Mouse (Mus musculus): Measurements from ENCODE around the gene Nek2. TPM values are rescaled to one million over a fixed set of nuclear protein-coding genes. Genes with fewer than 3 reads are reported as not detected.

The Nek2 gene
- polyA plus RNA-seq, 1 experiment from 2014 or later = 41.4 TPM

DNA sequence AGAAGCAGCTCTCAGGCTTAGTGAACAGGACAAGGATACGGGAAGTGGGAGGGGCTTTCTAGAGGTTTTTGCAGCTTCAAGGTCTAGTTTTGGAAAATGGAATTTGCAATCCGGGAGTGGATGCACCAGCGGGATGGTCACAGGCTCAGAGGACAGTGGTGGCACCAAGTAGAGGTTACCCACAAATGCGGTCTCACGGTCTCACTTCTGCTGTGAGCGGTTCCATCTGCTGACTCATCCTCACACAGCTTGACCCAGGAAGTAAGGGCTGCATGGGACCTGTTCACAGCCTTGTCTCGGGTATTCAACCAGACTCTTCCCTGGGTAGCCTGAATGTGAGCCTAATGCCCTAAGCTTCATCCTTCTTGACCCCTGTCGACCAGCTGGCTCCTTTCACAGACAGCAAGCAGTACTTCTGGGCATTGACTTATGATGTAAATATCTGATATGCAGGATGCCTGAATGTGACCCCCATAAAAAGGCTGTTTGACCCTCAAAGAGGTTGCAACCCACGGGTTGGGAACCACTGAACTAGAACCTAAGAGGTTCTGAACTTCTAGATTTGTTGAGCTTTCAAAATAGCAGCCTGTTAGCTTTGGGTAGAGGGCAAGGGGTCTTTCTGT, 54.5 kb downstream of the Nek2 start:
- Histone ChIP-seq H3K9me3 (no peaks in the 10 kb centered on the region), H3K4me3 (no peak overlapping the region), H3K4me1 (peaks cover 54% of the 10 kb centered on the region), H3K27me3 (ENCODE audit: insufficient read depth, poor library complexity, severe bottlenecking) (no peaks in the 10 kb centered on the region), H3K27ac (no peak overlapping the region), H3K36me3 (no peaks in the 10 kb centered on the region)
- DNase-seq (ENCODE audit: low spot score) = no peak
- 68% methylated on average over 9 of the region's 9 CpGs for WGBS

DNA sequence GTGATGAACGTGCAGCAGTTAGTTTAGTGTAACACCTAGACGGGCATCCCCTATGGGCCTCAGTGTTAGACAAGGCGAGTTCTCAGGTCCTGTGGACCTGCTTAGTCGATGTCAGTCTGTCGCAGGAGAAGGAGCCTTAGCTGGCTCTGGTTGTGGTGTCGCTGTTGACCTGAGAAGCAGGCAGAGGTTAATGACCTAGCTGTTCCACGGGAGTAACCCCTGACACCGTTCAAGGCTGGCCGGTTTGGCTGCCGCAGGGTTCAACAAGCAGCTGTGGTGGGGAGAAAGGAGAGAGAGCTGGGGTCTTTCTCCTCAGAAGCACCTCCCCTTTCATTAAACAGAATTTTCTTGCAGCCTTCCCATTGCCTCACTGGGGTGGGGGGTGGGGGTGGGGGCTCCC, 56.4 kb downstream of the Nek2 start:
- Histone ChIP-seq H3K9me3 (no peaks in the 10 kb centered on the region), H3K4me1 (peaks cover 71% of the 10 kb centered on the region), H3K27me3 (ENCODE audit: insufficient read depth, poor library complexity, severe bottlenecking) (no peaks in the 10 kb centered on the region), H3K36me3 (no peaks in the 10 kb centered on the region), H3K27ac (peak overlapping the region; percentile 52; the same call in 1 of the 2 replicates), H3K4me3 (no peak overlapping the region)
- 69% methylated on average over 10 of the region's 10 CpGs for WGBS
- DNase-seq (ENCODE audit: low spot score) = no peak

DNA sequence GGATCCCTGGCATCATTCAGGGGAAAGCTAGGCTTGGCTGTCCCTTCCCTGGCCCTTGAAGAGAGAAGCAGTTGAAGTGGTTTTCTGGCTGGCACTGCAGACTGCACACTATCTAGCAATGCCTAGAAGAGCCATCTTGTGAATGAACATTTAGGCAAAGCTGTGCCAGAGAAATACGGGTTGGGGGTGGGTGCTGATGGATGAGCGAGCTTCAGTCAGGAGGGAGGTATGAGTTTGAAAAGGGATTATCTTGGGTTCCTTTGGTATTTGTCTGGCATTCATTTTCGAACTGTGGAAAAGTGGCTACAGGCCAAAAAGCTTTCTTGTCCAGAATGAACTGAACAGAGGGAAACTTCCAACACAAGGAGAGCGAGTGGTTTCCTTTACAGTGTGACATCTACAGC, 57.3 kb downstream of the Nek2 start:
- no peak overlapping the region for H3K4me3 ChIP-seq
- no peaks in the 10 kb centered on the region for H3K27me3 ChIP-seq (ENCODE audit: insufficient read depth, poor library complexity, severe bottlenecking)
- no peak for DNase-seq (ENCODE audit: low spot score)
- H3K27ac ChIP-seq = peak overlapping the region; percentile 52; the same call in 1 of the 2 replicates
- H3K9me3 ChIP-seq = no peaks in the 10 kb centered on the region
- 56% methylated on average over 4 of the region's 4 CpGs for WGBS
- no peaks in the 10 kb centered on the region for H3K36me3 ChIP-seq
- H3K4me1 ChIP-seq = peaks cover 77% of the 10 kb centered on the region

DNA sequence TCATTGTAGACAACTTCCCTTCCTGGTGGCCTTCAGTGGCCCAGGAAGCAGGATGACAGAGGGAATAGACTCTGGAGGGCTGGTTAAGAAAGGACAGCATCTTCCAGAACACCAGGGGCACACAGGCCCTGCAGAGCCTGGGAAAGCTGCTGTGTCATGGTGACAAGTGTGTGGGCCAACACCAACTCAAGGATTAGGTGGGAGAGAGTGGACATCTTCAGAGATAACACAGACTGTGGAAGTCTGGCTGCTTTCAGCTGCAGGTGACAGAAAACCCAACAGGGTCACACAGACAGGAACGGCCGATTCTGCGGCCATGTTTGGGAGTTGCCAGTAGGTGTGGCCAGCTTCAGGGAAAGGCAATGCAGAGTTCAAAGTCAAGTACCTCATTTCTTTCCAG, 59.0 kb downstream of the Nek2 start:
- peak; percentile 82 for DNase-seq (ENCODE audit: low spot score)
- Histone ChIP-seq H3K27me3 (ENCODE audit: insufficient read depth, poor library complexity, severe bottlenecking) (no peaks in the 10 kb centered on the region), H3K9me3 (no peaks in the 10 kb centered on the region), H3K27ac (peak overlapping the region; percentile 81; the same call in 1 of the 2 replicates), H3K36me3 (no peaks in the 10 kb centered on the region), H3K4me1 (peaks cover 70% of the 10 kb centered on the region), H3K4me3 (no peak overlapping the region)
- 76% methylated on average over 3 of the region's 3 CpGs for whole genome bisulfite sequencing

DNA sequence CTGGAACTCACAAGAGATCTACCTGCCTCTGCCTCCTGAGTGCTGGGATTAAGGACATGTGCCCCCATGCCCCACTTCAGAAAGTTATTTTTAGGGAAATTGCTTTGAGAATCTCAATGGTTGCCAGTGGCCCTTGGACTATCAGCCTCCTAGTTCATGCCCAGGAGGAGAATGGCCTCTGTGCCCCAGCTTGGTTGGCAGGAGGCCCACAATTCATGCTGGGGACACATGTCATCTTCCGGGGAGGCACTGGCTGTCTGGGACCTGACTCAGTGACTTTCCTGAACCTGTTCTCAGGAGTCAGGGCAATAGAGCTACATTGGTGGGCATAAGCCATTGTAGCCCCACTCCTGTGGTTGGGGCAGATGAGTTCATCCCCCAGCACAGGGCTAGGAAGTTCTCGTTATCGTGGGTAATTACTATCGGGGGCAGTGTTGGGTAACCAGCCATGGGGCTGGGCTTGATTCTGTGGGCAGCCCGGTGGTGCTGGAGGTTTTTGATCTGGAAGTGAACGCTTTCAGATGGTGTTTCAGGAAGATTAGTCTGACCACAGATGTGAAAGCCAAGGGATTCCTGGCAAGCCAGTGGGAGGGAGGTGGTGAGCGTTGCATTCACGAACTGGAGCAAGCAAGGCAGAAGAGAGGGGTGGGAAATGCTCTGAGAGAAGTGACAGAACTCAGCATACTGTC, 59.8 kb downstream of the Nek2 start:
- WGBS = 58% methylated on average over 8 of the region's 8 CpGs
- H3K4me3 ChIP-seq = no peak overlapping the region
- H3K27ac ChIP-seq = peak overlapping the region; percentile 81
- peaks cover 62% of the 10 kb centered on the region for H3K4me1 ChIP-seq
- no peaks in the 10 kb centered on the region for H3K36me3 ChIP-seq
- no peaks in the 10 kb centered on the region for H3K27me3 ChIP-seq (ENCODE audit: insufficient read depth, poor library complexity, severe bottlenecking)
- H3K9me3 ChIP-seq = no peaks in the 10 kb centered on the region
- DNase-seq (ENCODE audit: low spot score) = no peak

DNA sequence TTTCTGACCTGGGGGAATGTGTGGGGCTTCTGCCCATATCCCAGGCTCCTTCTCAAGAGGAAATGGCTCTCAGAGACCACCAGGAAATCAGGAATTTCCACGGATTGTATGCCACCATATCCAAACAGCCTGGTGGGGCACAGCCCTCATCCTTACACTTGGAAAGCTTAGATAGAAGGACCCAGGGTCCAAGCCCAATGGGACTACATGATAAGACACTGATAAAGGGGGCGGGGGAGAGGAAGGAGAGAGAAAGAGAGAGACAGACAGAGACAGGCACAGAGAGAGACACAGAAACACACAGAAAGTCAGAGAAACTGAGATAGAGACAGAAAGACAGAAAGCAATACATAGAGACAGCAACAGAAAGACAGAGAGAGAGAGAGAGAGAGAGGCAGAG, 60.4 kb downstream of the Nek2 start:
- 31% methylated on average over 2 of the region's 2 CpGs for WGBS
- H3K27me3 ChIP-seq (ENCODE audit: insufficient read depth, poor library complexity, severe bottlenecking) = no peaks in the 10 kb centered on the region
- no peak for DNase-seq (ENCODE audit: low spot score)
- peaks cover 58% of the 10 kb centered on the region for H3K4me1 ChIP-seq
- H3K9me3 ChIP-seq = no peaks in the 10 kb centered on the region
- H3K4me3 ChIP-seq = no peak overlapping the region
- no peaks in the 10 kb centered on the region for H3K36me3 ChIP-seq
- peak overlapping the region; percentile 81; the same call in 1 of the 2 replicates for H3K27ac ChIP-seq

Other genes with a start within 250 kb of the Nek2 start
- gene Dtl, start 245.9 kb upstream of the Nek2 start, polyA plus RNA-seq (2016; fragmentation: Nextera tagmentation; extraction: Ambion mirVana) = 45.5 and 53.6 TPM in 2 replicates
- gene Ints7, start 245.8 kb upstream of the Nek2 start, polyA plus RNA-seq (2016; fragmentation: Nextera tagmentation; extraction: Ambion mirVana) = 52.9 and 58.7 TPM in 2 replicates
- 25.7 and 46.0 TPM in 2 replicates for gene Lpgat1, start 103.6 kb upstream of the Nek2 start, polyA plus RNA-seq (2016; fragmentation: Nextera tagmentation; extraction: Ambion mirVana)
- 1.8 and 2.5 TPM in 2 replicates for gene Slc30a1, start 85.3 kb downstream of the Nek2 start, polyA plus RNA-seq (2016; fragmentation: Nextera tagmentation; extraction: Ambion mirVana)
- 0.16 and 0.19 TPM in 2 replicates for gene Rd3, start 155.9 kb downstream of the Nek2 start, polyA plus RNA-seq (2016; fragmentation: Nextera tagmentation; extraction: Ambion mirVana)